Mouse (Mus musculus) hindbrain, embryonic 13.5 days (tissue): Measurements from ENCODE around the gene Hoxa11. TPM values are rescaled to one million over a fixed set of nuclear protein-coding genes. Genes with fewer than 3 reads are reported as not detected.

Source experiments
- ATAC-seq: fragments of 200-750 bp; cut with Nextera tagmentation; 2 replicates; pipeline ENCODE4 v1.8.0; 2017; ENCODE audit warnings: moderate TSS enrichment; ENCODE audit not compliant: low FRiP score
- H3K27ac ChIP-seq: fragments of 300-500 bp; sonication (generic); 2 replicates; pipeline ENCODE4 v1.5.1; 2015; ENCODE audit warnings: inconsistent platforms, mild to moderate bottlenecking, moderate library complexity
- H3K27me3 ChIP-seq: fragments of 300-500 bp; sonication (generic); 2 replicates; pipeline ENCODE4 v1.6.1; 2015; ENCODE audit warnings: mild to moderate bottlenecking, inconsistent platforms
- H3K36me3 ChIP-seq: fragments of 300-500 bp; sonication (generic); 2 replicates; pipeline ENCODE4 v1.6.1; 2015; ENCODE audit warnings: mild to moderate bottlenecking, inconsistent platforms
- H3K4me1 ChIP-seq: fragments of 300-500 bp; sonication (generic); replicated peaks from 2 replicates; pipeline ENCODE4 v1.6.1; 2015; ENCODE audit warnings: inconsistent platforms
- H3K4me2 ChIP-seq: fragments of 300-500 bp; sonication (generic); 2 replicates; pipeline ENCODE4 v1.6.1; 2015; ENCODE audit warnings: inconsistent platforms, mild to moderate bottlenecking, moderate library complexity
- H3K4me3 ChIP-seq: fragments of 300-500 bp; sonication (generic); 2 replicates; pipeline ENCODE4 v1.5.1; 2015; ENCODE audit warnings: mild to moderate bottlenecking, inconsistent platforms
- H3K9ac ChIP-seq: fragments of 300-500 bp; sonication (generic); 2 replicates; pipeline ENCODE4 v1.6.1; 2015; ENCODE audit warnings: mild to moderate bottlenecking, inconsistent platforms
- H3K9me3 ChIP-seq: fragments of 300-500 bp; sonication (generic); 2 replicates; pipeline ENCODE4 v1.6.1; 2016; ENCODE audit warnings: inconsistent platforms
- WGBS: fragments of 180-500 bp; shearing (Covaris S2); methylation state at CpG from one replicate; pipeline ENCODE4 v1.1.7; 2015; 5-methylcytosine and 5-hydroxymethylcytosine counted together
- polyA plus RNA-seq: library from polyadenylated mRNA; unstranded; fragments of >200 nt; fragmentation: Nextera tagmentation; extraction: Ambion mirVana; gene quantifications from 2 replicates; pipeline ENCODE4 v1.2.1, GENCODE M21; 2015

Gene Hoxa11
- polyA plus RNA-seq, 1 experiment from 2014 or later: not detected

GRCm38 (mm10) chr6:52233546-52234427 is 11.8 kb downstream of the Hoxa11 start:
- no peak overlapping the region for H3K4me2 ChIP-seq
- H3K36me3 ChIP-seq: no peaks in the 10 kb centered on the region
- no peaks in the 10 kb centered on the region for H3K4me1 ChIP-seq
- no peak overlapping the region for H3K9ac ChIP-seq
- H3K27me3 ChIP-seq: peaks cover 96% of the 10 kb centered on the region
- H3K9me3 ChIP-seq: no peaks in the 10 kb centered on the region
- H3K4me3 ChIP-seq: no peak overlapping the region
- H3K27ac ChIP-seq: no peak overlapping the region
- under 1% methylated on average over 59 of the region's 70 CpGs for WGBS
- ATAC-seq: no peak

GRCm38 (mm10) chr6:52232984-52233545 is 12.5 kb downstream of the Hoxa11 start:
- 1% methylated on average over 23 of the region's 23 CpGs for WGBS
- H3K4me3 ChIP-seq: no peak overlapping the region
- H3K27ac ChIP-seq: no peak overlapping the region
- no peaks in the 10 kb centered on the region for H3K36me3 ChIP-seq
- no peak overlapping the region for H3K4me2 ChIP-seq
- H3K9ac ChIP-seq: no peak overlapping the region
- peaks cover 94% of the 10 kb centered on the region for H3K27me3 ChIP-seq
- no peaks in the 10 kb centered on the region for H3K4me1 ChIP-seq
- no peak for ATAC-seq
- H3K9me3 ChIP-seq: no peaks in the 10 kb centered on the region

GRCm38 (mm10) chr6:52232568-52232965 is 13.0 kb downstream of the Hoxa11 start:
- Histone ChIP-seq H3K4me3 (no peak overlapping the region), H3K9ac (no peak overlapping the region), H3K4me1 (no peaks in the 10 kb centered on the region), H3K4me2 (no peak overlapping the region), H3K27me3 (peaks cover 94% of the 10 kb centered on the region), H3K27ac (no peak overlapping the region), H3K9me3 (no peaks in the 10 kb centered on the region), H3K36me3 (no peaks in the 10 kb centered on the region)
- WGBS: under 1% methylated on average over 18 of the region's 18 CpGs
- ATAC-seq: no peak

- H3K4me1 ChIP-seq: no peaks in the 10 kb centered on the region
- H3K9me3 ChIP-seq: no peaks in the 10 kb centered on the region
- H3K27me3 ChIP-seq: peaks cover 94% of the 10 kb centered on the region
- no peaks in the 10 kb centered on the region for H3K36me3 ChIP-seq
- H3K27ac ChIP-seq: no peak overlapping the region
- WGBS: under 1% methylated on average over 18 of the region's 18 CpGs
- no peak for ATAC-seq
- no peak overlapping the region for H3K4me2 ChIP-seq
- no peak overlapping the region for H3K4me3 ChIP-seq
- no peak overlapping the region for H3K9ac ChIP-seq
Measured at GRCm38 (mm10) chr6:52231885-52232567, 13.6 kb downstream of the Hoxa11 start.

- 1% methylated on average over 23 of the region's 36 CpGs for WGBS
- ATAC-seq: no peak
Measured at GRCm38 (mm10) chr6:52230516-52231165, 15.0 kb downstream of the Hoxa11 start, which contains the start of gene Hoxa9. Hoxa9 (minus strand) TSS chr6:52231089.

GRCm38 (mm10) chr6:52229558-52230416 is 15.8 kb downstream of the Hoxa11 start:
- 1% methylated on average over 44 of the region's 44 CpGs for WGBS
- peaks cover 94% of the 10 kb centered on the region for H3K27me3 ChIP-seq
- H3K36me3 ChIP-seq: no peaks in the 10 kb centered on the region
- H3K4me2 ChIP-seq: no peak overlapping the region
- H3K27ac ChIP-seq: no peak overlapping the region
- H3K9me3 ChIP-seq: no peaks in the 10 kb centered on the region
- no peak overlapping the region for H3K9ac ChIP-seq
- ATAC-seq: no peak
- H3K4me1 ChIP-seq: no peaks in the 10 kb centered on the region
- no peak overlapping the region for H3K4me3 ChIP-seq

More at GRCm38 (mm10) chr6:52230516-52231165, 15.0 kb downstream of the Hoxa11 start, which contains the start of gene Hoxa9:
- Histone ChIP-seq H3K27me3 (peaks cover 94% of the 10 kb centered on the region), H3K36me3 (no peaks in the 10 kb centered on the region), H3K4me1 (no peaks in the 10 kb centered on the region), H3K9me3 (no peaks in the 10 kb centered on the region), H3K4me3 (no peak within 1 kb of the TSS), H3K9ac (no peak within 1 kb of the TSS), H3K27ac (no peak within 1 kb of the TSS), H3K4me2 (no peak within 1 kb of the TSS)

GRCm38 (mm10) chr6:52228475-52229465 is 16.8 kb downstream of the Hoxa11 start:
- H3K4me2 ChIP-seq: no peak overlapping the region
- no peaks in the 10 kb centered on the region for H3K36me3 ChIP-seq
- H3K27me3 ChIP-seq: peaks cover 94% of the 10 kb centered on the region
- WGBS: 1% methylated on average over 38 of the region's 38 CpGs
- H3K9me3 ChIP-seq: no peaks in the 10 kb centered on the region
- no peak overlapping the region for H3K27ac ChIP-seq
- H3K4me1 ChIP-seq: no peaks in the 10 kb centered on the region
- H3K4me3 ChIP-seq: no peak overlapping the region
- no peak for ATAC-seq
- H3K9ac ChIP-seq: no peak overlapping the region

- Histone ChIP-seq H3K4me2 (no peak overlapping the region), H3K27me3 (peaks cover 94% of the 10 kb centered on the region), H3K4me1 (no peaks in the 10 kb centered on the region), H3K4me3 (no peak overlapping the region), H3K36me3 (no peaks in the 10 kb centered on the region), H3K9me3 (no peaks in the 10 kb centered on the region), H3K9ac (no peak overlapping the region), H3K27ac (no peak overlapping the region)
- no peak for ATAC-seq
- WGBS: 3% methylated on average over 11 of the region's 11 CpGs
Measured at GRCm38 (mm10) chr6:52227470-52228222, 18.0 kb downstream of the Hoxa11 start.

- Histone ChIP-seq H3K27me3 (peaks cover 94% of the 10 kb centered on the region), H3K4me3 (no peak overlapping the region), H3K27ac (no peak overlapping the region), H3K36me3 (no peaks in the 10 kb centered on the region), H3K9me3 (no peaks in the 10 kb centered on the region), H3K4me2 (no peak overlapping the region), H3K4me1 (peaks cover 2% of the 10 kb centered on the region), H3K9ac (no peak overlapping the region)
- WGBS: 2% methylated on average over 26 of the region's 26 CpGs
- no peak for ATAC-seq
Measured at GRCm38 (mm10) chr6:52226569-52227257, 18.9 kb downstream of the Hoxa11 start.
